Mouse (Mus musculus) G1E (cell line): ENCODE measurements around the gene Acaca. TPM values are rescaled to one million over a fixed set of nuclear protein-coding genes. Genes with fewer than 3 reads are reported as not detected.

Experiments used
- ATAC-seq: 2 replicates; pipeline ENCODE4 v1.8.0; 2016; ENCODE audit warnings: mild to moderate bottlenecking; ENCODE audit not compliant: insufficient number of reproducible peaks, poor library complexity, low FRiP score, severe bottlenecking; ENCODE audit errors: extremely low read depth
- DNase-seq: peaks from one replicate; pipeline ENCODE4 v3.0.0; 2012; ENCODE audit warnings: low spot score
- H3K27me3 ChIP-seq: 2 replicates; pipeline ENCODE4 v1.6.1; 2012; ENCODE audit warnings: mild to moderate bottlenecking, low read length, inconsistent platforms; ENCODE audit not compliant: insufficient read depth
- H3K36me3 ChIP-seq: replicated peaks from 2 replicates; pipeline ENCODE3; 2012; ENCODE audit warnings: mild to moderate bottlenecking, inconsistent platforms
- H3K4me1 ChIP-seq: 2 replicates; pipeline ENCODE4 v1.6.1; 2012; ENCODE audit warnings: low read depth, low read length, inconsistent platforms, mixed read lengths; ENCODE audit not compliant: insufficient read depth
- H3K4me3 ChIP-seq: 2 replicates; pipeline ENCODE4 v1.5.1; 2012; ENCODE audit warnings: low read depth, mild to moderate bottlenecking, inconsistent platforms, low read length, moderate library complexity, mixed read lengths
- H3K9me3 ChIP-seq: replicated peaks from 2 replicates; pipeline ENCODE4 v1.6.1; 2012; ENCODE audit warnings: inconsistent platforms
- CTCF ChIP-seq: IDR thresholded peaks from 2 replicates; pipeline ENCODE4 v1.5.1; 2012; ENCODE audit warnings: low read depth, low read length, inconsistent platforms, mixed read lengths
- GATA1 ChIP-seq: IDR thresholded peaks from 2 replicates; pipeline ENCODE4 v1.6.1; 2012; ENCODE audit warnings: borderline replicate concordance, low read length, inconsistent platforms, mixed read lengths
- GATA2 ChIP-seq: IDR thresholded peaks from 2 replicates; pipeline ENCODE4 v1.6.1; 2012; ENCODE audit warnings: low read depth, low read length, inconsistent platforms, borderline replicate concordance
- POLR2AphosphoS5 ChIP-seq: IDR thresholded peaks from 2 replicates; pipeline ENCODE4 v1.6.1; 2012; ENCODE audit warnings: low read depth, low read length, inconsistent platforms; ENCODE audit not compliant: insufficient replicate concordance
- TAL1 ChIP-seq: conservative IDR thresholded peaks from 2 replicates; pipeline ENCODE4 v1.6.1; 2012; ENCODE audit warnings: low read depth, low read length, inconsistent platforms, mixed read lengths
- polyA plus RNA-seq: library from polyadenylated mRNA; stranded (reverse); fragments of >175 nt; gene quantifications from 2 replicates; pipeline ENCODE4 v1.2.3, GENCODE M21; 2012
- total RNA-seq, 2 experiments: library from RNA; stranded (forward) in 1 of 2; stranded (reverse) in 1 of 2; fragments of 200-1000 nt in 1 of 2; fragments of >200 nt in 1 of 2; fragmentation: Nextera tagmentation in 1 of 2; gene quantifications; 2 replicates each; pipeline ENCODE4 v1.2.3; 2014 to 2017

Gene Acaca
- total and polyA plus RNA-seq, 3 experiments = 19.3 to 45.3 (median 37.2) TPM

GRCm38 (mm10) chr11:84412201-84412934, 282.9 kb downstream of the Acaca start:
- Histone ChIP-seq H3K9me3 (no peaks in the 10 kb centered on the region), H3K36me3 (no peaks in the 10 kb centered on the region), H3K4me1 (peaks cover 67% of the 10 kb centered on the region), H3K27me3 (no peaks in the 10 kb centered on the region), H3K4me3 (peak overlapping the region; percentile 60; the same call in 1 of the 2 replicates)
- ATAC-seq (no peak), DNase-seq (no peak)
- TF ChIP-seq CTCF (no peak), POLR2AphosphoS5 (no peak), GATA1 (no peak), GATA2 (no peak), TAL1 (no peak)

GRCm38 (mm10) chr11:84413111-84413510, 283.6 kb downstream of the Acaca start:
- ATAC-seq = peak; percentile 67
- no peaks in the 10 kb centered on the region for H3K9me3 ChIP-seq
- DNase-seq = peak; percentile 69

GRCm38 (mm10) chr11:84420779-84421178, 291.3 kb downstream of the Acaca start:
- peaks cover 51% of the 10 kb centered on the region for H3K36me3 ChIP-seq
- ATAC-seq = no peak
- peaks cover 10% of the 10 kb centered on the region for H3K4me1 ChIP-seq
- no peak for DNase-seq
- no peak for TF ChIP-seq GATA2
- TF ChIP-seq TAL1 = no peak
- no peak for TF ChIP-seq GATA1
- TF ChIP-seq POLR2AphosphoS5 = no peak
- no peak for TF ChIP-seq CTCF
- H3K27me3 ChIP-seq = no peaks in the 10 kb centered on the region
- H3K9me3 ChIP-seq = no peaks in the 10 kb centered on the region
- H3K4me3 ChIP-seq = no peak overlapping the region

More at GRCm38 (mm10) chr11:84413111-84413510, 283.6 kb downstream of the Acaca start:
- Histone ChIP-seq H3K4me1 (peaks cover 67% of the 10 kb centered on the region), H3K27me3 (no peaks in the 10 kb centered on the region), H3K36me3 (no peaks in the 10 kb centered on the region), H3K4me3 (peak overlapping the region; percentile 60; the same call in 1 of the 2 replicates)
- no peak for TF ChIP-seq POLR2AphosphoS5
- no peak for TF ChIP-seq CTCF
- TF ChIP-seq GATA1 = no peak
- peak; percentile 76 for TF ChIP-seq TAL1
- TF ChIP-seq GATA2 = no peak

GRCm38 (mm10) chr11:84425736-84426632, 296.5 kb downstream of the Acaca start:
- TF ChIP-seq TAL1 = no peak
- no peak for TF ChIP-seq GATA2
- TF ChIP-seq CTCF = no peak
- TF ChIP-seq POLR2AphosphoS5 = no peak
- no peak for TF ChIP-seq GATA1
- ATAC-seq (no peak), DNase-seq (no peak)
- H3K27me3 ChIP-seq = no peaks in the 10 kb centered on the region
- H3K4me1 ChIP-seq = peaks cover 5% of the 10 kb centered on the region; the same call in 1 of the 2 replicates
- no peaks in the 10 kb centered on the region for H3K9me3 ChIP-seq
- peaks cover 92% of the 10 kb centered on the region for H3K36me3 ChIP-seq
- no peak overlapping the region for H3K4me3 ChIP-seq

GRCm38 (mm10) chr11:84426633-84426998, 297.1 kb downstream of the Acaca start:
- H3K27me3 ChIP-seq = no peaks in the 10 kb centered on the region
- H3K4me1 ChIP-seq = peaks cover 5% of the 10 kb centered on the region; the same call in 1 of the 2 replicates
- DNase-seq (no peak), ATAC-seq (no peak)
- H3K9me3 ChIP-seq = no peaks in the 10 kb centered on the region
- H3K4me3 ChIP-seq = no peak overlapping the region
- peaks cover 92% of the 10 kb centered on the region for H3K36me3 ChIP-seq
- no peak for TF ChIP-seq POLR2AphosphoS5
- no peak for TF ChIP-seq GATA2
- no peak for TF ChIP-seq TAL1
- TF ChIP-seq CTCF = no peak
- TF ChIP-seq GATA1 = no peak

GRCm38 (mm10) chr11:84429581-84429980, 300.1 kb downstream of the Acaca start:
- peaks cover 90% of the 10 kb centered on the region for H3K36me3 ChIP-seq
- TF ChIP-seq TAL1 (no peak), CTCF (peak; percentile 61)
- DNase-seq = peak; percentile 59

More at GRCm38 (mm10) chr11:84429581-84429980, 300.1 kb downstream of the Acaca start:
- no peak for ATAC-seq
- H3K27me3 ChIP-seq = no peaks in the 10 kb centered on the region
- H3K4me3 ChIP-seq = no peak overlapping the region
- H3K4me1 ChIP-seq = peaks cover 16% of the 10 kb centered on the region
- no peaks in the 10 kb centered on the region for H3K9me3 ChIP-seq
